Mouse (Mus musculus) kidney, adult 8-10 months (tissue): ENCODE data around the gene Ankrd37.

Experiments used
- DNase-seq, 2 experiments: peaks; one replicate each; pipeline ENCODE4 v3.0.0; 2022

Gene Ankrd37

GRCm38 (mm10) chr8:46005596-46005995 is at the start of gene Ankrd37:
TSS of gene Ankrd37 (minus strand) at chr8:46005707.
- DNase-seq: no peak

- no peak for DNase-seq
Observed at GRCm38 (mm10) chr8:46040260-46040659, 34.8 kb upstream of the Ankrd37 start.

DNA sequence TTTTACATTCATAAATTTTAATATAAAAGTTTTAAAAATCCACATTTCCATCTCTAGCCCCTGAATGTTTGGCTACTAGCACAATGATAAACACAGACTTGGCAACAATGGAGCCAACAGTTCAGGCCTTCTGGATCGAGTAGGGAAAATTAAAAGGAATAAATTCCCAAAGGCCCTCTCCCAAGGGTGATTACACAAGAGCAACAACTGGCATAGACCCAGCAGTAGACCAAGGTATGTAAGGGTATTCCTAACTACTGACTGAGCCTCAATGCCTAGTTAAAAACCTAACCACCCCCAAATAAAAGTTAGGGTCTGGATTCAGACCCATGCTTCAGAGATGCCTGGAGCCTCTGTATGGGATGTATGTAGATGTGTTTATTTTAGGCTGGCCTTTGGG is 34.2 kb upstream of the Ankrd37 start:
- no peak for DNase-seq

- DNase-seq: peak; percentile 65 to 74
Observed at GRCm38 (mm10) chr8:46036217-46036616, 30.7 kb upstream of the Ankrd37 start.

DNA sequence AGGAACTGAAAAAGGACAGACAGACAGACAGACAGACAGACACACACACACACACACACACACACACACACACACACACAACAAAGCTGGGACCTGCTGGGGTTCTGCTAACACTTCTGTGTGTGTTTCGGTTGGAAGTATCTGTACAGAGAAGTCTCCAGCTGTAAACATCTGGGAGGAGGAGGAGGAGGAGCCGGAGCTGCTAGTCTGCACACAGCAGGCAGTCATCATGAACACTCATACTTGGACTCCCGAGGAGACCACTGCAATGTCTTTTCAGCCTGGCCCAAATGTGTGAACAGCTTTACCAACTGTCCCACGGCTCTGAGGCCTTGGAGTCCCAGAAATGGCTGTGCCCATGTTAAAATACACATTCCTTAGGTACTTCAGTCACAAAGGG is 18.9 kb upstream of the Ankrd37 start:
- no peak for DNase-seq

- DNase-seq: no peak
Observed at GRCm38 (mm10) chr8:46022758-46023157, 17.3 kb upstream of the Ankrd37 start.

- no peak for DNase-seq
Observed at GRCm38 (mm10) chr8:46022203-46022602, 16.7 kb upstream of the Ankrd37 start.

DNA sequence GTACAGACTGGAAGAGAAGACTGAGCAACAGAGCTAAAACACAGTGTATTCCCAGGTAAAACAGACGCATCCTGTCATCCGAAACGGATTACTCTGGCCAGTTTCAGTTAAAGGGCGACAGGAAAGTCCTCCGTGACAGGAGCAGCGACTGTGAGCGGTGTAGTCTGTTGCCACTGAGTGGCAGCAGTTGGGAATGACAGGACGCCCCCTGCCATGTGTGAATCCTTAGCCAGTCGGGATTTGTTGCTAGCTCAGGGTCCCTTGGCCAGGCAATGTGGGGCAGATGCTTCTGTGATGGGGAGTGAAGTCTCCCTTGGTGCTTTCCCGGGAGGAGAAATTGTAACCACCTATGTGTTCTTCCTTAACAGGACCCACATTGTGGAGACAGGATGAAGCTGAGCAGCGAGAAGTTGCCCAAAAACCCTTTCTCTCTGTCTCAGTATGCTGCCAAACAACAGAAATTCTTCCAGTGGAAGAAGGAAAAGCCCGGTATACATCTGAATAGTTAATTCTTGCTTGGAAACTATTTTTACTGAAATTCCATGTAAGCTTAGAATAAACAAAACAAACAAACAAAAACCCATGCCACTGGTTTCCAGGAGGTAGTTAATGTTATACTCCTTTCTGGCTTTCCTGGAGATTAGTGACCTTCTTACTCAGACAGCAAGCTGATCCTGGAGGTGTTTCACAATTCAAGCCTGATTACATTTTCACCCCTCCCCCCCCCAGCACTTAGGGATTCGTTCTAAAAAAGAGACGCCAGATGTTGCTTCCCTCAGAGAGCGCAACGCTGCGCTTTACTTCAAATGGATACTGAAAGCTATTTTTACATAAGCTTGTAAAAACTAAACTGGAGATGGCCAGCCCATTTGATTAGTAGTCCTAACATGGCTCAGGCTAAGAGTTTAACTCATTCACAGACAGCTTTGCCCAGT is 5.5 kb upstream of the Ankrd37 start:
- peak; percentile 16 to 19 for DNase-seq

GRCm38 (mm10) chr8:46010306-46010705 is 4.8 kb upstream of the Ankrd37 start:
- DNase-seq: peak in 1 of 2 experiments; percentile 17

DNA sequence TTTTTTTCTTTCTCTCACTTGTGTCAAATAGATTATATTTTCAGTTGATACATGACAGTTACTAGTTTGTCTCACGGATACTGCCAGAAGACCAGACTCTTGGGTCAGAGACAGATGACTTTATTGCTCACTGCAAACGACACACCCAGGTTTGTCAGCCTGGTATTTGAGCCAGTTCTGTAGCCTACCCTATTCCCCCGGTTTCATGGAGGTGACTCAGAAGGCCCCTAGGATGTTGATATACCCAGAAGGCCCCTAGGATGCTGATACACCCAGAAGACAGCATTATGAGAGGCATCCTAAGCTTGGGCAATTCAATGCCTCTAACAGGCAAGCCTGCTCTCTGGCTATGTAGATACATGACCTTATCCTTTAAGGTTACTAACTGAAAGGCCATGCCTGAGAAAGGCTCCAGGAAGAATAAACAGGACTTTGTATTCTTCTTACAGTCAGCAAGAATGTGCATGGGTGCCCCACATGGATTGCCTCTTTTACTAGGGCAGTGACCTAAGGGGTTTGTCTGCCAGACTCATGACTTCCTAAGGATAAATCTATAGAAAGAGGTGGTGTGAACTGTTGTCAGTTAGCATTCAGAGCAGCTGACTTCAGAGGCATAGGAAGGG is 1.7 kb upstream of the Ankrd37 start:
- no peak for DNase-seq

DNA sequence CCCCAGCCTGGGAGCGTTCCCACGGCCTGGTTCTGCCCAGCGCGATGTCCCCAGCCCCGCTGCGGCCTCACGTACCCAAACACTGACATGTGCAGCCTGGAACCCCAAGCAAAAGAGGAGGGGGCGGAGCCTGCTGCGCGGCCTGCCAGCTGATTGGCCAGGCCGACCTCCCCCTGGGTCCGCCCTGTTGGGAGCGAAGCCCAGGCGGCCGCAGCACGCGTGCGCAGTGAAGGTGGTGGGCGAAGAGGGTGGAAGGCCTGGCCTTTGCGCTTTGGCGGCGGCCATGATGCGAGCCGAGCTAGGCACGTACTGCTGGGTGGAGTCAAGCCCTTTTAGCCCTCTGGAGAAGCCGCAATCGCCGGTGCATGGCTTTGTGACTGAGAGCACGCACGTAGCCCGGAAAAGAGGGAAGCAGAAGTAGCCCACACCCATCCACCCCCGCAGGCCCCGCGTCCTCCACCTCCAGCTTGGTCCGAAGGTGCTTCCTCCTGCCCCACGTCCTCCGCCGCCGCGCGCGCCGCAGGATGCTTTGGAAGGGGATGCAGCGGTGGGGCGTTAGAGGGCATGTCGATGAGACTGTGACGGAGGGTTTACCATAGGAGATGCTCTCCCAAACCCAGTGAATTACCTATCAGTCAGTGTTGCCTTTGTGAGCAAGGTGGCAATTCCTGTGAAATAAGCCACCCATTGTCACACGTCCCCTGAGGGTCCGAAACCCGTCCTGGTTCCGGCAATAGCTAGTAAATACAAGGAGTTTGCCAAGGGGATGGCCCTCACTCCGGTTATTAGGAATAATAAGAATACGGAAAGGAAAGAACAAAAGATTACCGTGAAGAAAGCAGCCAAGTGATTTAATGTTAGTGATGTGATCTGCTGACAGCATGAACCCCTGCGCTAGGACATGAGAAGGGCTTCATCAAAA is 5.5 kb downstream of the Ankrd37 start:
- peak; percentile 98 to 99 for DNase-seq

DNA sequence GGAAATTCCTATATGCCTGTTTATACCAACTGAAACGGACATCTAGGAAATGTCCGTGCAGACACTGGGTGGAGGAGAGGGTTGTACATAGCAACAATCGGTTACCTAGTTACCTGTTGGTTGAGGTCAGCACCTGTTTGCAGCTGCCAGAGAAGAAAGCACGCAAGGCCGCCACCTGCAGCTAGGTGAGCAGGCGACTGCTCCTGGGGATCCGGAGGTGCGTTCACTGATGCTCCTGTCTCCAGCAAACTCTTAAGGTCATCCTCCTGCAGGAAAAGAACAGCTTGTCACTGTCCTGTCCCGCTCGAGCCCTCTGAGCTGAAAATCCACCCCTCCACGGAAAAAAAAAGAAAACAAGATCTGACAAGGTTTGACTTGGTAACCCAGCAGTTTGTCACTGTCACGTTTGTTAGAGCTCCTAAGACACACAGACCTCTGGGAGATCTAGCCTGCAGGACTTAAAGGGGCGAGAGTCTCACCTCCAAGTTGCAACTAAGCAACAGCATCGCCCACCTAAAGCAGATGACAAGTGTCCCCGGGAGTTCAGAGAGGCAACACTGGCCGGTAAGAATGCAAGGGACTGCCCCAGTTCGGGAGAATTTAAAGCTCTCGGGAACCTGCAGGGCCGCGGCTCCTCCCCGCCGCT is 6.2 kb downstream of the Ankrd37 start, which contains the start of gene Lrp2bp:
Gene Lrp2bp (plus strand): TSS at position 166 of the 646 bp plus-strand sequence.
- DNase-seq: peak; percentile 36 to 47

GRCm38 (mm10) chr8:45998228-45998627 is 7.3 kb downstream of the Ankrd37 start:
- no peak for DNase-seq

DNA sequence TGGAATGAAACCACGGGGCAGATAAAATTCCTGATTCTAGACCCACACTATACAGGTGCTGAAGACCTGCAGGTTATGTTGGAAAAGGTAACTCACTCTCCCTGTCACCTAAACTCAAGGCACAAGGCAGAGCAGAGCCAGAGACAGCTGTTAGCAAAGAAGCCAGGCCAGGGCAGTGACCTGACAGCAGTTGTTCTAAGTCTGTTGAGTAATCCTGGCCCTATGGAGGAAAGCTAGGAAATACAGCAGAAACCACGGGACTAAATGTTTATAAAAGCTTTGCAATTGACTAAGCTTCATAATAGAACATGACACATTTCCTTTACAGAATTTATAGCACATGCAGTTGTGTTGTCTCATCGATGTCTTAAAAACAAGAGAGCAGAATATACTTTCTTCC is 9.9 kb downstream of the Ankrd37 start:
- DNase-seq: no peak

DNA sequence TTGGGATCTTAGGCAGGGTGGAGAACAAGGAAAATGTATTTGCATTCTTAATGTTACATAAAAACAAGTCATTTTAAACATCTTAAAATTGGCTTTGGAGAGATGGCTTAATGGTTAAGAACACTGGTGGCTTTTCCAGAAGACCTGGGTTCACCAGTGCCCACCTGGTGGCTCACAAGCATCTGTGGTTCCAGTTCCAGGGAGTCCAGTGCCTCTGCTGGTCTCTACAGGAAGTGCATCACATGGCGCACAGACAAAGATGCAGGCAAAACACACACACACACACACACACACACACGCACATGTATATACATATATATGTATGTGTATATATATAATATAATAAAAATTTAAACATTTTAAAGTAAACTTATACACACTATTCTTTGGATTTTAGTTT is 11.4 kb downstream of the Ankrd37 start:
- no peak for DNase-seq

DNA sequence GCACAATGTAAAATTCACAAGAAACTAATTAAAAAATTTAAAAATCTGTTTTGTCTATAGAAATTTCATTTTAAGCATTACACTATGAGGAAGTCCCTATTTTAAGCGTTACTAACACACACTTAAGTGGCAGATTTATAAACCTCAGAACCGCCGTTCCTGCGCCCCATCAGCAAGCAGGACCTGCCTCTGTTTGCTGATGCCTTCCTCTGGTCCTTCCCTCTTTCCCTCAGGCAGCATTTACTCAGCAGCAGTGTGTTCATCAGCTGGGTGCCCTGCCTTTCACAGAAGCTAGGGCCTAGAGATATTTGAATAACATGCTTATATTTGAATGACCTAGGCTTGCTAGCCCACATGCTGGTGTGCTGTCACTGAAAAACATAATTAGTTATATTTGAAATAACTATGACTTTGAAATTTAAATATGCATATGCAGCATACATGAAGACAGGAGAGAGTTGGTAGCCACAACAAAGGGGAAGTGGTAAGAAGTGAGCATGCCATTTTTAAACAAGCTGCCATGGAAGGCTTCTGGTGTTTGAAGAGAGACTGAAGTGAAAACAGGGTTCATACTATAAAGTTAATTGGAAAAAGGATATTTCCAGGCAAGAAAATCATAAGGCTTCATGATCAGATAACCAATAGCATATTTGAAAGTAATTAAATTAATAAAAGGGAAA is 14.7 kb downstream of the Ankrd37 start:
- DNase-seq: no peak

- no peak for DNase-seq
Observed at GRCm38 (mm10) chr8:45988189-45988588, 17.3 kb downstream of the Ankrd37 start.

DNA sequence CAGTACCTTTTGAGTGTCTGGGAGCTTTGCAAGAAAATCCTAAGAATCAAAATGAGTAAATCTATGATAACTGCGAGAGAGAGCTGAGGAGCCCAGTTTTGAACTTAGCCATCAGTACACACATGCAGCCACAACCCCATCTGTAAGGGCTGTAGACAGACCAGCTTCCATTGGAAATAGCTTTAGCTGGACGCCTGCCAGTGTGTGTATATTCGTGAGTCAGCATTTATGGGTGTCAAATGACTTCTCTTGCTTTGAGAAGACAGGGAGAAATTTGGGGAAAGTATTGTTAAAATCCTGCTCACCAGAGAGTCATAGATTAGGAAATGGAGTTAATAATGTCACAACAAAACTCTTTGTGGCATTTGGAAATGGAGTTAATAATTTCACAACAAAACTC is 18.8 kb downstream of the Ankrd37 start:
- DNase-seq: no peak

DNA sequence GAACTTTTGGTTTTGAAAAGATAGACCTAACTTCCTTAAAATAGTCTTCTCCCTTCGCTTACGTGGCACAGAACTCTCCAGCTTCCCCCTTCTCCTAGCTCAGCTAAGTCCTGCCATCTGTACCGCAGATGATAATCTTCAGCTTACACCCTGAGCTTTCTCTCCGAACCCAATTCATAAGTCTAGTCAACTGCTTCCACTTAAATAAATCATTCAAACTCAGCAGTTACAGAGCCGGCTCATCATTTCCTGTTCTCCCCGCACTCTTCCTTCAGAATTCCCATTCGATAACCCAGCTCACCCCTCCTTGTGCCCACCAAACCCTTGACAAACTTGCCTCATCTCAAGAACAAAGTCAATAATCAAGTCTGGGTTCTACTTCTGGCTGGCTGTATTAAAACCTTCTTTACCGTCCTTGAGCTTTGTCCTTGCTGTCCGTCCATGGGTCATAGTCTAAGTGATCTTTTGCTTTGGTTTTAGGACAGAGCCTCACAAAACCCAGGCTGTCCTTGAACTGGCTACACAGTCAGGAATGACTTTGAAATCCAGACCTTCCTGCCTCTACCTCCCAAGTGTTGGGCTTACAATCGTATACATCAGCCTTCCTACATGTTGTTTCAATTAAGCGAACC is 29.6 kb downstream of the Ankrd37 start:
- no peak for DNase-seq

DNA sequence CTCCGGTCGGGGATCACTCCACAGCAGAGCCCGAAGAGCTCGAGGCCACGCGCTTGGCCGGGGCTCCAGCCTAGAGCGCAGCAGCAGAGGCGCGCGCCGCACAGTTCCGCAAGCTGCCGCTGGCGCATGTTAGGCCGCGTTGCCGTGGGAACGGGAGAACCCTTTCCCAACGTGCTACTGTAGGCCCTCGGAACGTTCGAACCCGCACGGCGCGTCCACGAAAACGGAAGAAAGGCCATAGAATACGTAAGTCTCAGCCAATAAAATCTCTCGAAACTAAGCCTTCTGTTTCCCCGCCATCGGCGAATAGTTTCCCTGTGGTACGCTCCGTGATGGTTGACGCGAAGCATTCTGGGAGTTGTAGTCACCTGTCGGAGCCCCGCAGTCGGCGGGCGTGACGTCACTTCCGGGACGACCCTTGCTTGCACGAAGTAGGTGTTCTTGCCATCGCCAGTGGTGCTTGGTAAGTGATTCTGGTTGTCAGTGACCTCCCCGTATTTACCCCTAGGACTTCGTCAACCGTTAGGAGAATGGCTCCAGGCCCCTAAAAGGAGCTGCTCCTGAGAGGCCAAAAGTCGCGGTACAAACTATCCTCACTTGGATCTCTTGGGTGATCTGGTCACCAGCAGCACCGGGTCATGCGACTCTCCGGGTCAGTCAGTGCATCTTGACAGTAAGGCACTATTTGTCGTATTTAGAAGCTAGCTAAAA is 30.2 kb downstream of the Ankrd37 start, which contains the start of the genes 1700029J07Rik and Ufsp2:
Gene 1700029J07Rik (minus strand): TSS at position 127 of the 711 bp plus-strand sequence.
Gene Ufsp2 (plus strand): TSS at position 403 of the 711 bp plus-strand sequence.
- peak; percentile 97 to 98 for DNase-seq
